Mouse (Mus musculus): ENCODE measurements at regions not wholly inside any gene's neighbourhood (a gene's known extent, or its start where the extent isn't known, plus 50 kb on each side); places are given as distances from the start of the nearest gene placed in this dataset.

- no peak overlapping the region for H3K4me2 ChIP-seq (ENCODE audit: low read depth, low read length)
- 53% methylated on average over 3 of the region's 3 CpGs for WGBS
- no peaks in the 10 kb centered on the region for H3K36me3 ChIP-seq (ENCODE audit: insufficient read depth, low read length)
- ATAC-seq (no peak), DNase-seq (ENCODE audit: low spot score) (no peak)
- no peaks in the 10 kb centered on the region for H3K9me3 ChIP-seq (ENCODE audit: low read length)
- H3K27me3 ChIP-seq (ENCODE audit: insufficient read depth, low read length): no peaks in the 10 kb centered on the region
- H3K27ac ChIP-seq: no peak overlapping the region
- no peak overlapping the region for H3K4me3 ChIP-seq (ENCODE audit: low read length)
- TF ChIP-seq CTCF (IDR thresholded peaks at IDR 0.05; ENCODE audit: low read depth): no peak
- no peak overlapping the region for H3K9ac ChIP-seq (replicated peaks; ENCODE audit: low read length)
- no peaks in the 10 kb centered on the region for H3K4me1 ChIP-seq (ENCODE audit: insufficient read depth, low read length)
These were observed 593.1 kb upstream of the Cdh11 start for GRCm38 (mm10) chr8:103378545-103378944.

GRCm38 (mm10) chr8:103381575-103381974 is 596.1 kb upstream of the Cdh11 start:
- Histone ChIP-seq H3K27ac (no peak overlapping the region), H3K9ac (replicated peaks; ENCODE audit: low read length) (no peak overlapping the region), H3K27me3 (ENCODE audit: insufficient read depth, low read length) (no peaks in the 10 kb centered on the region), H3K4me2 (ENCODE audit: low read depth, low read length) (no peak overlapping the region), H3K36me3 (ENCODE audit: insufficient read depth, low read length) (no peaks in the 10 kb centered on the region), H3K4me3 (ENCODE audit: low read length) (no peak overlapping the region), H3K4me1 (ENCODE audit: insufficient read depth, low read length) (no peaks in the 10 kb centered on the region), H3K9me3 (ENCODE audit: low read length) (no peaks in the 10 kb centered on the region)
- WGBS: 84% methylated on average over 3 of the region's 3 CpGs
- no peak for TF ChIP-seq CTCF (IDR thresholded peaks at IDR 0.05; ENCODE audit: low read depth)
- DNase-seq (ENCODE audit: low spot score): no peak
- ATAC-seq: no peak

DNA sequence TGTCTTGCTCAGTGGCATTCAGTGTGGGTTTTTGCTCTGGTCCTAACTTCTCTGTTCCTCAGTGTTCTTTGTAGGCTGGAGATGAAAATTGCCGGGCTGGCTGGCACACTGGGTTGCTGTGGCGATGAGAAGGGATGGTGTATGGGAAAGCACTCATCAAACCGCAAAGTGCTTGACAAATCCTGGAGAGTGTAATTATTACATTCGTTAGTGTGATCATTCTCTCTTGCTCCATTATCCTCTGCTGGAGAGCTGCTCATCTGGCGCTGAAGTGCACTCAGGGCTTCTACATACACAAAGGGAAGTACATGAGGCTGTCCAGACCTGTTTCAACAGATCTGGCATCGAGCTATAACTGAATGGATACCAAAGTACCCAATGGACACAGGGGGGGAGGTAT is 605.9 kb upstream of the Cdh11 start:
- no peak for TF ChIP-seq CTCF (IDR thresholded peaks at IDR 0.05; ENCODE audit: low read depth)
- H3K36me3 ChIP-seq (ENCODE audit: insufficient read depth, low read length): no peaks in the 10 kb centered on the region
- no peak overlapping the region for H3K9ac ChIP-seq (replicated peaks; ENCODE audit: low read length)
- no peak for ATAC-seq
- H3K27ac ChIP-seq: no peak overlapping the region
- H3K4me2 ChIP-seq (ENCODE audit: low read depth, low read length): no peak overlapping the region
- 65% methylated on average over 6 of the region's 6 CpGs for WGBS
- no peaks in the 10 kb centered on the region for H3K4me1 ChIP-seq (ENCODE audit: insufficient read depth, low read length)
- no peak overlapping the region for H3K4me3 ChIP-seq (ENCODE audit: low read length)
- DNase-seq (ENCODE audit: low spot score): no peak
- no peaks in the 10 kb centered on the region for H3K27me3 ChIP-seq (ENCODE audit: insufficient read depth, low read length)
- H3K9me3 ChIP-seq (ENCODE audit: low read length): no peaks in the 10 kb centered on the region

GRCm38 (mm10) chr8:103395316-103395715 is 609.9 kb upstream of the Cdh11 start:
- Histone ChIP-seq H3K4me2 (ENCODE audit: low read depth, low read length) (no peak overlapping the region), H3K9ac (replicated peaks; ENCODE audit: low read length) (no peak overlapping the region), H3K27me3 (ENCODE audit: insufficient read depth, low read length) (no peaks in the 10 kb centered on the region), H3K27ac (no peak overlapping the region), H3K36me3 (ENCODE audit: insufficient read depth, low read length) (no peaks in the 10 kb centered on the region), H3K4me3 (ENCODE audit: low read length) (no peak overlapping the region), H3K9me3 (ENCODE audit: low read length) (no peaks in the 10 kb centered on the region), H3K4me1 (ENCODE audit: insufficient read depth, low read length) (no peaks in the 10 kb centered on the region)
- no peak for TF ChIP-seq CTCF (IDR thresholded peaks at IDR 0.05; ENCODE audit: low read depth)
- WGBS: 27% methylated on average over 4 of the region's 4 CpGs
- no peak for DNase-seq (ENCODE audit: low spot score)
- no peak for ATAC-seq

GRCm38 (mm10) chr8:103398179-103398578 is 612.7 kb upstream of the Cdh11 start:
- Histone ChIP-seq H3K9ac (replicated peaks; ENCODE audit: low read length) (no peak overlapping the region), H3K9me3 (ENCODE audit: low read length) (no peaks in the 10 kb centered on the region), H3K4me1 (ENCODE audit: insufficient read depth, low read length) (no peaks in the 10 kb centered on the region), H3K27ac (no peak overlapping the region), H3K27me3 (ENCODE audit: insufficient read depth, low read length) (no peaks in the 10 kb centered on the region), H3K36me3 (ENCODE audit: insufficient read depth, low read length) (no peaks in the 10 kb centered on the region), H3K4me2 (ENCODE audit: low read depth, low read length) (no peak overlapping the region), H3K4me3 (ENCODE audit: low read length) (no peak overlapping the region)
- WGBS: 83% methylated on average over 3 of the region's 3 CpGs
- DNase-seq (ENCODE audit: low spot score) (no peak), ATAC-seq (no peak)
- no peak for TF ChIP-seq CTCF (IDR thresholded peaks at IDR 0.05; ENCODE audit: low read depth)

DNA sequence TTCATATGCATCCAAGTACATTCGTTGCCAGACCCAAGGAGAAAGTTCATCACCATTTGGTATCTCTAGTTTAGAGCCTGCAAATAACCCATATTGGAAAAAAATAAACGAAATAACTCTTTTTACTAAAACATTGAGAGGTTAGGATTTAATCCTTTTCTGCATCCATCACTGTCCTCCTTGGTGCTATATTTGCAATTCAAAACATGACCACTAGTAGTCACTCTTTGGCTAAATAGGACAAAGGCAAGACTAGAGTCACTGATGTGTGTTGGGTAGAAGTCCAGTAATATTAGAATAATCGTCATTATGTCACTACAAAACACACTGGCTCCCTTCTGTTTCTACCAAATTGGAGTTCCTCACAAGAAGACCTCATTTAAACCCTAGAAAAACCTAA is 614.0 kb upstream of the Cdh11 start:
- Histone ChIP-seq H3K9ac (replicated peaks; ENCODE audit: low read length) (no peak overlapping the region), H3K9me3 (ENCODE audit: low read length) (no peaks in the 10 kb centered on the region), H3K4me1 (ENCODE audit: insufficient read depth, low read length) (no peaks in the 10 kb centered on the region), H3K4me3 (ENCODE audit: low read length) (no peak overlapping the region), H3K27ac (no peak overlapping the region), H3K4me2 (ENCODE audit: low read depth, low read length) (no peak overlapping the region), H3K36me3 (ENCODE audit: insufficient read depth, low read length) (no peaks in the 10 kb centered on the region), H3K27me3 (ENCODE audit: insufficient read depth, low read length) (no peaks in the 10 kb centered on the region)
- ATAC-seq (no peak), DNase-seq (ENCODE audit: low spot score) (no peak)
- no peak for TF ChIP-seq CTCF (IDR thresholded peaks at IDR 0.05; ENCODE audit: low read depth)
- 90% methylated on average over 3 of the region's 3 CpGs for WGBS

GRCm38 (mm10) chr8:103400143-103400542 is 614.7 kb upstream of the Cdh11 start:
- Histone ChIP-seq H3K27ac (no peak overlapping the region), H3K9me3 (ENCODE audit: low read length) (no peaks in the 10 kb centered on the region), H3K27me3 (ENCODE audit: insufficient read depth, low read length) (no peaks in the 10 kb centered on the region), H3K36me3 (ENCODE audit: insufficient read depth, low read length) (no peaks in the 10 kb centered on the region), H3K4me3 (ENCODE audit: low read length) (no peak overlapping the region), H3K4me2 (ENCODE audit: low read depth, low read length) (no peak overlapping the region), H3K9ac (replicated peaks; ENCODE audit: low read length) (no peak overlapping the region), H3K4me1 (ENCODE audit: insufficient read depth, low read length) (no peaks in the 10 kb centered on the region)
- TF ChIP-seq CTCF (IDR thresholded peaks at IDR 0.05; ENCODE audit: low read depth): no peak
- ATAC-seq: no peak
- 79% methylated on average over 1 of the region's 1 CpGs for WGBS
- DNase-seq (ENCODE audit: low spot score): no peak

All from hindbrain, postnatal 0 days (tissue).